Mouse (Mus musculus) neural tube, embryonic 15.5 days (tissue): ENCODE results near the gene Tasp1. TPM values are rescaled to one million over a fixed set of nuclear protein-coding genes. Genes with fewer than 3 reads are reported as not detected.
"Not testable (repeated sequence)": the region's sequence is repeated elsewhere in the genome, so short reads cannot be mapped to it uniquely, and the experiment has no call there.

Source experiments
- ATAC-seq: fragments of 200-750 bp; cut with Nextera tagmentation; 2 replicates; pipeline ENCODE4 v1.8.0; 2017; ENCODE audit warnings: mild to moderate bottlenecking, moderate TSS enrichment, moderate library complexity; ENCODE audit not compliant: low FRiP score
- H3K27ac ChIP-seq: fragments of 300-500 bp; sonication (generic); replicated peaks from 2 replicates; pipeline ENCODE4 v1.5.1; 2015; ENCODE audit warnings: mild to moderate bottlenecking, inconsistent platforms
- H3K27me3 ChIP-seq: fragments of 300-500 bp; sonication (generic); replicated peaks from 2 replicates; pipeline ENCODE4 v1.6.1; 2015; ENCODE audit warnings: inconsistent platforms
- H3K36me3 ChIP-seq: fragments of 300-500 bp; sonication (generic); 2 replicates; pipeline ENCODE4 v1.6.1; 2015; ENCODE audit warnings: inconsistent platforms
- H3K4me1 ChIP-seq: fragments of 300-500 bp; sonication (generic); 2 replicates; pipeline ENCODE4 v1.6.1; 2015; ENCODE audit warnings: inconsistent platforms
- H3K4me2 ChIP-seq: fragments of 300-500 bp; sonication (generic); 2 replicates; pipeline ENCODE4 v1.6.1; 2015; ENCODE audit warnings: inconsistent platforms, mild to moderate bottlenecking, moderate library complexity
- H3K4me3 ChIP-seq: fragments of 300-500 bp; sonication (generic); replicated peaks from 2 replicates; pipeline ENCODE4 v1.5.1; 2015; ENCODE audit warnings: mild to moderate bottlenecking, inconsistent platforms
- H3K9ac ChIP-seq: fragments of 300-500 bp; sonication (generic); replicated peaks from 2 replicates; pipeline ENCODE4 v1.6.1; 2015; ENCODE audit warnings: mild to moderate bottlenecking, inconsistent platforms
- H3K9me3 ChIP-seq: fragments of 300-500 bp; sonication (generic); replicated peaks from 2 replicates; pipeline ENCODE4 v1.6.1; 2016; ENCODE audit warnings: inconsistent platforms
- WGBS: fragments of 180-500 bp; shearing (Covaris S2); methylation state at CpG from one replicate; pipeline ENCODE4 v1.1.7; 2015; ENCODE audit warnings: mixed read lengths; 5-methylcytosine and 5-hydroxymethylcytosine counted together
- polyA plus RNA-seq: library from polyadenylated mRNA; unstranded; fragments of >200 nt; fragmentation: Nextera tagmentation; extraction: Ambion mirVana; gene quantifications from 2 replicates; pipeline ENCODE4 v1.2.1, GENCODE M21; 2015

The Tasp1 gene
- polyA plus RNA-seq, 1 experiment from 2014 or later = 20.6 TPM

DNA sequence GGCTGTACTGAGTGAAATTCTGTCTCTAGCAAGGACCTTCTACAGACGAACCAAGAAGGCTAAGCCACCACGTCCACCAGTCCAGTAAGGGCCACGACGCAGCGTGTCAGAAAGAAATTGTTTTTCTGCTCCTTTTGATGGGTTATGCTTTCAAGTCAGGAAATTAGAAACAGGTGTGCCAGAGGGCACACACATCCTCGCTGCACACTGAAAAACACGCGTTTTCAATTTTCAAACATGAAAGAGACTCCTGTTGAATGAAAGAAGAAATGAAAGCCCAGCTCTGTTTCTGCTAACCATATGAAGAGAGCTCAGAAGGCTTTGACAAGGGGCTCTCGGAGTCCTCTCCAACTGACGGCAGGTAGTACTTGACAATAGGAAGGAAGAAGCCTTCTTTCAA, 132.0 kb downstream of the Tasp1 start:
- WGBS = 87% methylated on average over 10 of the region's 10 CpGs

DNA sequence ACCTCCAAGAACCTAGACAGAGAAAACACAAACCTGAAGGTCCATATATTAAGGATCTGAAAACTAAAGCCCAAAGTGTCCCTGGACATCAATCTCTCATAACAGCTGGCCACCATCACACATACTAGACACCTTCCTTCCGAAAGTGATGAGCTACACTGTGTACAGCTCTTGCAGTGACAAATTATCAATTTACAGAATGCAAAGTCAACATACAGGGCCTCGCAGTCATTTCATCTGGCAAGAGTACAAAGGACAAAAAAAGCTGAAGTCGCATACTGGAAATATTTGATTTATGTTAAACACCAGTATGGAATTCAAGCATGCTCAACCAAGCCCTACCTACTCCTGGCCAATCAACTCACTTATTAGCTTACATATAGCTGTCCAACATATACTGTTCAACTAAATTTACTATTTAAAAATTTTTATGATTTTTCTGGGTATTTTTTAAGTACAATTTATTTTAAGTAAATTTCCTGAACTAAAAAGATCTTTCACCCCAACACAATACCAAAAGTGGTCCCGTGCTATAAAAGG, 132.5 kb downstream of the Tasp1 start:
- no peak overlapping the region for H3K4me3 ChIP-seq
- WGBS = 91% methylated on average over 4 of the region's 4 CpGs

More for the DNA sequence above, 132.0 kb downstream of the Tasp1 start:
- Histone ChIP-seq H3K9ac (no peak overlapping the region), H3K27ac (no peak overlapping the region), H3K9me3 (no peaks in the 10 kb centered on the region), H3K27me3 (no peaks in the 10 kb centered on the region), H3K4me2 (no peak overlapping the region), H3K4me3 (no peak overlapping the region), H3K4me1 (no peaks in the 10 kb centered on the region), H3K36me3 (no peaks in the 10 kb centered on the region)
- ATAC-seq = no peak

DNA sequence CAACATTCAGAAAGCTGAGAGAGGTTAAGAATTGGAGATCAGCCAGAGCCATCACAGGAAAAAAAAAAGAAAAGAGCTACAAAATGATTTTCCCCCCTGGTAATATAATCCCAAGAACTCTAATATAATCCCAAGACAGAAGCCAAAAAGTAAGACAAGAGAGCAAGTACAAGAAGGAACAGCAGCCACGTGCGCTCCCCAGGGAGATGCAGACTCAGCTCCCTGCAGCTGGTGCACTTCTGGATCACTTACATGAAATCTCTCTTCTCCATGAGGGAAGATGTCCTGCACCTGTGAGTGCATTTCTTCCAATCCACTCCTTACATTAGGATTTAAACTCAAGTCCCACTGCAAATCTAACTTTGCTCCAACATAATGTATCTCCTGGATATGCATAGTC, 134.4 kb downstream of the Tasp1 start:
- no peaks in the 10 kb centered on the region for H3K9me3 ChIP-seq
- no peak overlapping the region for H3K4me3 ChIP-seq
- no peak overlapping the region for H3K4me2 ChIP-seq
- ATAC-seq = no peak
- H3K27me3 ChIP-seq = no peaks in the 10 kb centered on the region
- H3K4me1 ChIP-seq = no peaks in the 10 kb centered on the region
- WGBS = 83% methylated on average over 2 of the region's 2 CpGs
- no peak overlapping the region for H3K9ac ChIP-seq
- H3K27ac ChIP-seq = no peak overlapping the region
- no peaks in the 10 kb centered on the region for H3K36me3 ChIP-seq

More for the DNA sequence above, 132.5 kb downstream of the Tasp1 start:
- no peak overlapping the region for H3K27ac ChIP-seq
- no peak for ATAC-seq
- H3K4me1 ChIP-seq = no peaks in the 10 kb centered on the region
- no peaks in the 10 kb centered on the region for H3K36me3 ChIP-seq
- no peaks in the 10 kb centered on the region for H3K9me3 ChIP-seq
- no peaks in the 10 kb centered on the region for H3K27me3 ChIP-seq
- no peak overlapping the region for H3K9ac ChIP-seq
- H3K4me2 ChIP-seq = no peak overlapping the region

DNA sequence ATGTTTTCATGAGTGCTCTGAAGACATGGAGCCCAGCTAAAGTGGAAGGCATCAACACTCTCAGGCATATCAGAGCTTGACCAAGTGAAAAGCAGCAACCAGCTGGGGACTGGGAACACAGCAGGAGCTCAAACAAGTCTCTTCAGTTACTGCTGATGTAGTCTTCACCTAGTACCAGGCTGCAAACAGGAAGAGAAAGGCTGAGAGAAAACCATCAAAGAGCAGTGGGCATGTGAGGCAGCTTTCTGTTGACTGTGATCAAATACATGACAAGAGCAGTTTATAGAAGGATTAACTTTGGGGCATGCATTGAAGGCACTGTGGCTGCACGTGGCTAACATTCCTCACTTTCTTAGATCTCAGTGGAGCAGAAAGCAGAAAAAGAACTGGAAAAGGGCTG, 141.7 kb downstream of the Tasp1 start:
- ATAC-seq = no peak
- Histone ChIP-seq H3K27me3 (no peaks in the 10 kb centered on the region), H3K4me3 (no peak overlapping the region), H3K27ac (no peak overlapping the region), H3K4me2 (no peak overlapping the region), H3K4me1 (no peaks in the 10 kb centered on the region), H3K9me3 (no peaks in the 10 kb centered on the region), H3K9ac (no peak overlapping the region), H3K36me3 (no peaks in the 10 kb centered on the region)
- WGBS = 19% methylated on average over 1 of the region's 1 CpGs

DNA sequence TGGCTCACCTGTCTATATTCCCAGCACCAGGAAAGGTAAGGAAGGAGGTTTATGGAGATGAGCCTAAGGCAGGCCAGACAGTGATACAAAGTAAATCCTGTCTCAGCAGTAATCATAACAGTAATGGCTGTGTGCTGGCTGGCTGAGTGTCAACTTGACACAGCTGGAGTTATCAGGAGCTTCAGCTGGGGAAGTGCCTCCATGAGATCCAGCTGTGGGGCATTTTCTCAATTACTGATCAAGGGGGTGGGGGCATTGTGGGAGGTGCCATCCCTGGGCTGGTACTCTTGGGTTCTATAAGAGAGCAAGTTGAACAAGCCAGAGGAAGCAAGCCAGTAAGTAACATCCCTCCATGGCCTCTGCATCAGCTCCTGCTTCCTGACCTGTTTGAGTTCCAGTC, 145.2 kb downstream of the Tasp1 start:
- not testable (repeated sequence) for ATAC-seq, H3K36me3 ChIP-seq, H3K9me3 ChIP-seq, H3K27ac ChIP-seq, H3K4me2 ChIP-seq, H3K4me1 ChIP-seq, H3K27me3 ChIP-seq, H3K4me3 ChIP-seq, H3K9ac ChIP-seq

DNA sequence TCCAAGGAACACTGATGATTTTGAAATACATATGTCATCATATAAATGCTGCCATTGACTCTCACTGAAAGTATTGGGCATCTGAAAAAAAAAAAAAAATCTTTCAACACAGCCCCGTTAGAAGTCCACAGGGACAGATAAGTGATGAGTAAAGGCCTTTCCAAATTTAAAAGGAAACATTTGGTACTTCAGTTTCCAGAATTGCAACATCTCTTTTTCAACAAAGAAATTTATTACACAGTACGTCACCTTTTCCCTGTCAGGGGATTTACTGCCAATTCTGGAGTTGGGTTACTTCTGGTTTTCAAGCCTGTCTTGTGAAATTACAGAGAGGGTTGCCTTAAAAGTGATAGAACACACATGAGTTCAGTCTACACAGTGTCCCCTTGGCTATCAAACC, 146.8 kb downstream of the Tasp1 start:
- ATAC-seq = no peak
- no peak overlapping the region for H3K9ac ChIP-seq
- no peaks in the 10 kb centered on the region for H3K9me3 ChIP-seq
- H3K36me3 ChIP-seq = no peaks in the 10 kb centered on the region
- no peak overlapping the region for H3K4me2 ChIP-seq
- H3K27ac ChIP-seq = no peak overlapping the region
- no peaks in the 10 kb centered on the region for H3K4me1 ChIP-seq
- WGBS = 62% methylated on average over 2 of the region's 2 CpGs
- no peak overlapping the region for H3K4me3 ChIP-seq
- H3K27me3 ChIP-seq = no peaks in the 10 kb centered on the region

DNA sequence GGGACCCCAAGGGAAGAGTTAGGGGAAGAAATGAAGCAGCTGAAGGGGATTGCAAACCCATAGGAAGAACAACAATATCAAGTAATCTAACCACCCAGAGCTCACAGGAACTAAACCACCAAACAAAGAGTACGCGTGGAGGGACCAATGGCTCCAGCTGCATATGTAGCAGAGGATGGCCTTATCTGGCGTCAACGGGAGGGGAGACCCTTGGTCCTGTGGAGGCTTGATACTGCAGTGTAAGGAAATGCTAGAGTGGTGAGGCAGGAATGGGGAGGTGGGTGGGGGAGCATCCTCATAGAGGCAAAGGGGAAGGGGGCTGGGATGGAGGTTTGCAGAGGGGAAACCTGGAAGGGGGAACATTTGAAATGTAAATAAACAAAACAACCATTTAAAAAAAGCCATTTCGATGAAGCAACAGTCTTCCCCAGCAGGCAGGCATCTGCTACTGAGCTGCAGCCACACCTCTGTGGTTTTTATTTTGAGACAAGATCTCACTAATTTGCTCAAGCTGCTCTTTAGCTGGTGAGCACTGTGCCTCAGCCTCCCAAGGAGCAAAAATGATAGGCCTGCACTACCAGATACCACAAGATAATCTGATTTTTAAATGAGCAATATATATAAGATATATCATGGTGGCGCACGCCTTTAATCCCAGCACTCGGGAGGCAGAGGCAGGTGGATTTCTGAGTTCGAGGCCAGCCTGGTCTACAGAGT, 160.0 kb downstream of the Tasp1 start:
- H3K27me3 ChIP-seq = no peaks in the 10 kb centered on the region
- ATAC-seq = no peak

DNA sequence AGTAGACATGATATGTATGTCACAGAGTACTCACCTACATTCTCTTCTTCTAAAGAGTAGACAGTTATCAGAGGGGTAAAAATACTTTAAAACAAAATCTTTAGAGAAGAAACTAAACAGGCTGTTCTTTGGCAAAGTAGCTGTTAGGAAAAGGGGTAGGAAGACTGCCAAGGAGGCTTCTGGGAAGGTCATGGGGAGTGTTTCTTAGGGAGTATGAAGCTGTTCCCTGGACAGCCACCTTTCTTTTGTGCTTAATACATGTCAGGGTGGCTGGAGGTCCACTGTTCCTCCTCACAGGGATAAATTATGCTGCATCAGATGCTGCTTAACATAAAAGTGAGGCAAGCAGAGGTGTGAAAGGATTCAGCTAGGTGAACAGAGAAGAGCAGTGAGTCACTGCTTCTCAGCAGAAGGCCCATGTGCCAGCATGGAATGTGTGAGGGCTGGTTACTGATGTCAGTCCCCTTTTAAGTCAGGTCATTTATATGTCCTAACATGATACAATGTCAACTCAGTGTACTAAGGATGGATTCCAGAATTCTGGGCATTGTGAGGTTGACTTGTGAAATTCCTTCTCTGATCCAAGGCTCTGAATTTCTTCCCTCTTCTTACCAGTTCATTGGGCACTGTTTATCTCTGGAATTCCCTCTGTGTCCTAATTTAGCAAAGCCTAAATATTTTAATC, 175.1 kb downstream of the Tasp1 start:
- no peak for ATAC-seq

More for the DNA sequence above, 160.0 kb downstream of the Tasp1 start:
- Histone ChIP-seq H3K9ac (no peak overlapping the region), H3K36me3 (0 out of 2 replicates have a peak, but pooled peaks cover 3% of the 10 kb centered on the region), H3K4me2 (no peak overlapping the region), H3K4me3 (no peak overlapping the region), H3K27ac (no peak overlapping the region), H3K9me3 (no peaks in the 10 kb centered on the region), H3K4me1 (no peaks in the 10 kb centered on the region)
- WGBS = 97% methylated on average over 9 of the region's 9 CpGs

DNA sequence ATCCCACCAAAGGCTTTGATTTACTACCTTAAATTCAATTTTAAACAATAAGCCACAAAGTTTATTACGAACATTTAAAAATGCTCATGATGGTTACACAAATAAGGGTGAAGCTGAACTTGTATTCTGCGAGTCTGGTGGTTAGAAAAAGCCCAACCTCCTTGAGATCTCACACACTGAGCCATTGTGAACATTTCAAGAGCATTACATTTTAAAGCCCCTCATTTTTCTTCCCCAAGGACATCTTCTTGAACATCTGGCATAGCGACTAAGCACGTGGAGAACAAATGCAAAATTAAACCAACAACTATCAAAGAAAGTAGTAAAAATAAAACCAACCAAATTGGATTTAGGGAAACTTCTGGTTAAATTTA, 182.4 kb downstream of the Tasp1 start:
- ATAC-seq = no peak
- no peaks in the 10 kb centered on the region for H3K9me3 ChIP-seq
- H3K9ac ChIP-seq = no peak overlapping the region
- 49% methylated on average over 4 of the region's 4 CpGs for WGBS
- no peaks in the 10 kb centered on the region for H3K27me3 ChIP-seq
- H3K36me3 ChIP-seq = 0 out of 2 replicates have a peak, but pooled peaks cover 3% of the 10 kb centered on the region
- H3K4me1 ChIP-seq = no peaks in the 10 kb centered on the region
- H3K27ac ChIP-seq = no peak overlapping the region
- H3K4me2 ChIP-seq = no peak overlapping the region
- no peak overlapping the region for H3K4me3 ChIP-seq

More for the DNA sequence above, 175.1 kb downstream of the Tasp1 start:
- Histone ChIP-seq H3K27ac (no peak overlapping the region), H3K27me3 (no peaks in the 10 kb centered on the region), H3K9ac (no peak overlapping the region), H3K36me3 (no peaks in the 10 kb centered on the region), H3K4me2 (no peak overlapping the region), H3K4me3 (no peak overlapping the region), H3K4me1 (no peaks in the 10 kb centered on the region), H3K9me3 (no peaks in the 10 kb centered on the region)

DNA sequence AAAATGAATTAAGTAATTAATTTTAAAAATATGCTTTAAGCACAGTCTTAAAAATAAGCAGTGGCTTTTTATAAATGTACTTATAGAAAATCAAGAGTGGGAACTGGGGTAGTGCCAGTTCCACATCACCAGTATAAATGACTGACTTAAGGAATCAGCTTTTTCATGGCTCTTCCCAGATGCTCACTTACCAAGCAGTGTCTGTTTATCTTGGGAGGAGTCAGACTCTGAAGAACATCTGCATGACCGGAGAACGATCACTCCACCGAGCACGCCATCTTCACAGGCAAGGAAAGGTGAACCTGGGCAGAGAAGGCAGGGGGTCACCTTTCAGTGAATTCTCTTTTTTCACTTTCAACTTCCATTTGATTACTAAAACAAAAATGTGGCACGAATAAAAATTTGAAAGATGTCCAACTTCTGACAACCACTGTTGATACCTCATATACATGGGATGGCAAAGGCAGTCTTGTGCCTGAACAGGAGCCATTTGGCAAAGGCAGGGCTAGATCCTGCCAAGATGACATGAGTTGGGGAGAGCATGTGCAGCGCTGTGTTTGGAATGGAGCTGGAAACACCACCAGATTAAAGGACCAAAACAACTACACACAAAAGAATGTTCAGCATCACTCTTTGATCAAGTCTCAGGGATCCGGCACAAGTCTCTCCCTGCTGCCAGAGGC, 182.9 kb downstream of the Tasp1 start:
- no peak overlapping the region for H3K4me3 ChIP-seq
- WGBS = 76% methylated on average over 7 of the region's 7 CpGs
- H3K9ac ChIP-seq = no peak overlapping the region
- no peak for ATAC-seq
- no peaks in the 10 kb centered on the region for H3K4me1 ChIP-seq
- H3K9me3 ChIP-seq = no peaks in the 10 kb centered on the region
- H3K36me3 ChIP-seq = 0 out of 2 replicates have a peak, but pooled peaks cover 3% of the 10 kb centered on the region
- no peak overlapping the region for H3K4me2 ChIP-seq
- H3K27me3 ChIP-seq = no peaks in the 10 kb centered on the region
- H3K27ac ChIP-seq = no peak overlapping the region

DNA sequence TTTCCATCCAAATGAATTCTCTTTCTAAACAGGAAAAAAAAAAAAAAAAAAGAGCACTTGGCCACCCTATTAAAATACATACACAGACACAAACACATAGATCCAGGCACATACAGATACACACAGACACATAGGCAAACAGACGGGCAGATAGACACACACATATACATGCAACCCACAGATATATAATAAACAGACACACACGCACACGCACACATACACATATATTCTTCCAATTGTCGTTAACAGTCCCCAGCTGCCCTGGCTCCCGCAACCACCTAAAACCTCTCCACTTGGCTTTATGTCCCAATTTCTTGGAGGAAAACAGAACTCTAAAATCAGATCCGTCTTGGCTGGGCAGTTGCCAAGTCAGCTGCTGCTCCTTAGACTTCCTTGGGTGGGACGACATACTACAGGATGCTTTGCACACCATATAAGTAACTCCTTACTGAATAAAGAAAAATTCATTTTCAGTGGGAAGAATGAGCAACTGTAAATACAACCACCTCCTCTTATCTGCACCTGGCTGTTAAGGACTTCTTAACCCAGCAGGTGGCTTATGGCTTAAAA, 188.5 kb downstream of the Tasp1 start:
- Histone ChIP-seq H3K4me2 (no peak overlapping the region), H3K4me1 (no peaks in the 10 kb centered on the region), H3K9ac (no peak overlapping the region), H3K9me3 (no peaks in the 10 kb centered on the region), H3K27me3 (no peaks in the 10 kb centered on the region), H3K27ac (no peak overlapping the region), H3K4me3 (no peak overlapping the region), H3K36me3 (0 out of 2 replicates have a peak, but pooled peaks cover 3% of the 10 kb centered on the region)
- no peak for ATAC-seq
- WGBS = 85% methylated on average over 7 of the region's 7 CpGs
